Mouse (Mus musculus) cerebellum, adult 2 months (tissue): Measurements from ENCODE around the gene Cers2. TPM values are rescaled to one million over a fixed set of nuclear protein-coding genes. Genes with fewer than 3 reads are reported as not detected.
A peak's percentile ranks its signal among the peaks of the same experiment; 100 is the strongest.

Experiments
- DNase-seq, 2 experiments: peaks; one replicate each; pipeline ENCODE4 v3.0.0; 2021
- H3K27ac ChIP-seq: fragments of 200-500 bp; 2 replicates; pipeline ENCODE4 v1.5.1; 2012; ENCODE audit warnings: low read length, control low read depth, inconsistent platforms; ENCODE audit not compliant: insufficient read depth
- H3K27me3 ChIP-seq: fragments of 200-500 bp; 2 replicates; pipeline ENCODE4 v1.6.1; 2012; ENCODE audit warnings: inconsistent platforms, mild to moderate bottlenecking, low read length, moderate library complexity; ENCODE audit not compliant: control insufficient read depth, insufficient read depth
- H3K4me1 ChIP-seq: fragments of 200-500 bp; 2 replicates; pipeline ENCODE4 v1.6.1; 2011; ENCODE audit warnings: low read length; ENCODE audit not compliant: control insufficient read depth, insufficient read depth
- H3K4me3 ChIP-seq: fragments of 200-500 bp; replicated peaks from 2 replicates; pipeline ENCODE3; 2011; ENCODE audit warnings: mild to moderate bottlenecking, low read depth, low read length, control low read depth; ENCODE audit not compliant: insufficient read depth
- CTCF ChIP-seq: fragments of 200-500 bp; IDR thresholded peaks from 2 replicates; pipeline ENCODE4 v1.5.1; 2011; ENCODE audit warnings: low read depth, mild to moderate bottlenecking, control low read depth, low read length, moderate library complexity, borderline replicate concordance; ENCODE audit not compliant: insufficient read depth
- POLR2A ChIP-seq: fragments of 200-500 bp; IDR thresholded peaks from 2 replicates; pipeline ENCODE4 v1.6.1; 2011; ENCODE audit warnings: low read length, control low read depth, borderline replicate concordance; ENCODE audit not compliant: insufficient read depth
- WGBS: fragments of 180-500 bp; shearing (Covaris S2); methylation state at CpG from one replicate; pipeline ENCODE4 v1.1.7; 2018; 5-methylcytosine and 5-hydroxymethylcytosine counted together
- polyA plus RNA-seq: library from polyadenylated mRNA; depleted of rRNA; stranded (reverse); fragments of >200 nt; gene quantifications from 2 replicates; pipeline ENCODE4 v1.2.3, GENCODE M21; 2012

The Cers2 gene
- polyA plus RNA-seq, 1 experiment, result 142 TPM

- DNase-seq, result peak; percentile 78 to 81
- 1% methylated on average over 71 of the region's 71 CpGs for WGBS
- Histone ChIP-seq H3K4me3 (peak overlapping the region; percentile 88), H3K4me1 (peaks cover 7% of the 10 kb centered on the region; the same call in 1 of the 2 replicates), H3K27ac (peak overlapping the region; percentile 49), H3K27me3 (no peaks in the 10 kb centered on the region)
- TF ChIP-seq CTCF (no peak), POLR2A (0 out of 2 replicates have a peak, but pooled peaks have one; percentile 4)
Measured at GRCm38 (mm10) chr3:95315094-95315843, 678 bp downstream of the Cers2 start.

GRCm38 (mm10) chr3:95315844-95316550 lies 1.4 kb downstream of the Cers2 start:
- 33% methylated on average over 9 of the region's 9 CpGs for WGBS
- Histone ChIP-seq H3K27ac (peak overlapping the region; percentile 49; the same call in 1 of the 2 replicates), H3K4me3 (peak overlapping the region; percentile 88), H3K4me1 (peaks cover 7% of the 10 kb centered on the region; the same call in 1 of the 2 replicates), H3K27me3 (no peaks in the 10 kb centered on the region)
- no peak for TF ChIP-seq CTCF
- no peak for TF ChIP-seq POLR2A
- no peak for DNase-seq

- peaks cover 7% of the 10 kb centered on the region; the same call in 1 of the 2 replicates for H3K4me1 ChIP-seq
- peak; percentile 53; the same call in 1 of the 2 replicates for TF ChIP-seq CTCF
- no peak for TF ChIP-seq POLR2A
- 24% methylated on average over 12 of the region's 12 CpGs for WGBS
- no peak overlapping the region for H3K27ac ChIP-seq
- peak overlapping the region; percentile 25 for H3K4me3 ChIP-seq
- DNase-seq, result peak; percentile 55 to 57
- no peaks in the 10 kb centered on the region for H3K27me3 ChIP-seq
Measured at GRCm38 (mm10) chr3:95317414-95318080, 3.0 kb downstream of the Cers2 start.

- peak overlapping the region; percentile 17; the same call in 1 of the 2 replicates for H3K27ac ChIP-seq
- 60% methylated on average over 6 of the region's 6 CpGs for WGBS
- no peaks in the 10 kb centered on the region for H3K27me3 ChIP-seq
- DNase-seq, result peak in 1 of 2 experiments; percentile 15
- peaks cover 7% of the 10 kb centered on the region; the same call in 1 of the 2 replicates for H3K4me1 ChIP-seq
- no peak overlapping the region for H3K4me3 ChIP-seq
- no peak for TF ChIP-seq POLR2A
- TF ChIP-seq CTCF, result no peak
Measured at GRCm38 (mm10) chr3:95318548-95318947, 4.0 kb downstream of the Cers2 start.

GRCm38 (mm10) chr3:95319110-95319509 lies 4.5 kb downstream of the Cers2 start:
- TF ChIP-seq CTCF, result no peak
- TF ChIP-seq POLR2A, result no peak

GRCm38 (mm10) chr3:95319701-95320625 lies 5.4 kb downstream of the Cers2 start:
- peaks cover 7% of the 10 kb centered on the region; the same call in 1 of the 2 replicates for H3K4me1 ChIP-seq
- DNase-seq, result peak in 1 of 2 experiments; percentile 25
- no peak overlapping the region for H3K4me3 ChIP-seq
- no peaks in the 10 kb centered on the region for H3K27me3 ChIP-seq
- WGBS, result 66% methylated on average over 12 of the region's 12 CpGs
- TF ChIP-seq CTCF (no peak), POLR2A (no peak)
- no peak overlapping the region; the same call in 1 of the 2 replicates for H3K27ac ChIP-seq

More at GRCm38 (mm10) chr3:95319110-95319509, 4.5 kb downstream of the Cers2 start:
- Histone ChIP-seq H3K27ac (no peak overlapping the region), H3K4me1 (peaks cover 7% of the 10 kb centered on the region; the same call in 1 of the 2 replicates), H3K27me3 (no peaks in the 10 kb centered on the region), H3K4me3 (no peak overlapping the region)
- 70% methylated on average over 2 of the region's 2 CpGs for WGBS
- DNase-seq, result no peak
